Mouse (Mus musculus): ENCODE results near the gene Gm16513.
"Not testable (repeated sequence)": the region's sequence is repeated elsewhere in the genome, so short reads cannot be mapped to it uniquely, and the experiment has no call there.

Gene Gm16513

GRCm38 (mm10) chr5:95182324-95182723 lies at the start of gene Gm16513:
Gm16513 (plus strand) TSS chr5:95182624.
- DNase-seq, result not testable (repeated sequence)

Measured in cerebellum, postnatal 25 days (tissue).